Mouse (Mus musculus): ENCODE measurements around the gene Olfr764-ps1. TPM values are rescaled to one million over a fixed set of nuclear protein-coding genes. Genes with fewer than 3 reads are reported as not detected.

Gene Olfr764-ps1
- not detected in 2 replicates for polyA plus RNA-seq (2021; fragmentation: Nextera tagmentation)
- long read RNA-seq, experiment 1, result 0 reads
- long read RNA-seq, experiment 2, result 0 reads

DNA sequence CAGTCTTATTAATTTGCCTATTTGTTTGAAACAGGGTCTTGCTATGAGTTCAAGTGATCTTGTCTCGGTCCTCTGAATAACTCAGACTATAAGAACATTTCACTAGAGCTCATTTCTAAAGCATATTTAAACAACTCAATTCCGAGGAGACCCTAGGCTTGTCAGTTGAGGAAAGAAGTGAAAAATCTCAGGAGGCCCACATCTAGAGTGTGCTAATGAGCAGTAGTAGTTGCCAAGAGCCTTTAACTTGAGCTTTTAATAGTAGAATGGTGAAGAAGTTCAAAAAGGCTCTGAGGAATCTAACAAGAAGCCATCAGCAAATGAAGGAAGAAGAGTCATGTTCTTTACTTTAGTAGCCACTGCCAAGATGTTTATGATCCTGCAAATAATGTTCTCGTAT lies at the start of gene Olfr764-ps1:
Olfr764-ps1 (minus strand) TSS at position 101 of the 400 bp plus-strand sequence.

DNA sequence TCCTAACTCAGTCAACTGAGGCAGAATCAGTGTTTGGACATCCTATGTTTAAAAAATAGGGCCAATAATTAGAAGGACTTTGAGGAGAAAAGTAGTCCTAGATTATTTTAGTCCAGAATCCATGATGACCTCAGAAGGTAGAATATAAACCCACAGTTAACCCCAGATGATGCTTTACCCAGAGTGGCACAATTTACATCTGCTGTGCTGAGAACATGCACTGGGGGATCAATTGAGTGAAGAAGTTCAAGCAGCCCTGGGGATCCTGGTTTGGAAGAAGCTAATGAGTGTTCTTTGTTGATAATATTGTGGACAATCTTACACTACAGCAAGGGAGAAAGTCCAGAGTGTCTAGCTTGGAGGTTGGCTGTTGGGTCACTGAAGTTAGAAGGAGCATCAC lies 43.1 kb upstream of the Olfr764-ps1 start, which contains the start of gene Olfr767:
Olfr767 (minus strand) TSS at position 101 of the 400 bp plus-strand sequence.

DNA sequence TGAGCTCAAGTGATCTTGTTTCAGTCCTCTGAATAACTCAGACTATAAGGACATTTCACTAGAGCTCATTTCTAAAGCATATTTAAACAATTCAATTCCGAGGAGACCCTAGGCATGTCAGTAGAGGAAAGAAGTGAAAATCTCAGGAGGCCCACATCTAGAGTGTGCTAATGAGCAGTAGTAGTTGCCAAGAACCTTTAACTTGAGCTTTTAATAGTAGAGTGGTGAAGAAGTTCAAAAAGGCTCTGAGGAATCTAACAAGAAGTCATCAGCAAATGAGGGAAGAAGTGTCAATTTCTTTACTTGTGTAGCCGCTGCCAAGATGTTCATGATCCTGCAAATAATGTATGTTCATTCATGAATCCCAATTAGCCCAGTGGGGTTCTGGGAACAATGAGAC lies 29.2 kb upstream of the Olfr764-ps1 start, which contains the start of gene Olfr766-ps1:
Olfr766-ps1 (minus strand) TSS at position 101 of the 400 bp plus-strand sequence.

DNA sequence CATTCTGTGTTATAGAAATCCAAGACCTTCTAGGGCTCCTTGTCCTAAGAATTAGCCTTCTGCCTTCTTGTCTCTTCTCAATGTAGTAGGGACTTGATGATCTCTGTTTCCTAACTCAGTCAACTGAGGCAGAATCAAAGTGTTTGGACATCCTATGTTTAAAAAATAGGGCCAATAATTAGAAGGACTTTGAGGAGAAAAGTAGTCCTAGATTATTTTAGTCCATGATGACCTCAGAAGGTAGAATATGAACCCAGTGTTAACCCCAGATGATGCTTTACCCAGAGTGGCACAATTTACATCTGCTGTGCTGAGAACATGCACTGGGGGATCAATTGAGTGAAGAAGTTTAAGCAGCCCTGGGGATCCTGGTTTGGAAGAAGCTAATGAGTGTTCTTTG lies 10.2 kb upstream of the Olfr764-ps1 start, which contains the start of gene Olfr765:
Olfr765 (minus strand) TSS at position 101 of the 400 bp plus-strand sequence.

DNA sequence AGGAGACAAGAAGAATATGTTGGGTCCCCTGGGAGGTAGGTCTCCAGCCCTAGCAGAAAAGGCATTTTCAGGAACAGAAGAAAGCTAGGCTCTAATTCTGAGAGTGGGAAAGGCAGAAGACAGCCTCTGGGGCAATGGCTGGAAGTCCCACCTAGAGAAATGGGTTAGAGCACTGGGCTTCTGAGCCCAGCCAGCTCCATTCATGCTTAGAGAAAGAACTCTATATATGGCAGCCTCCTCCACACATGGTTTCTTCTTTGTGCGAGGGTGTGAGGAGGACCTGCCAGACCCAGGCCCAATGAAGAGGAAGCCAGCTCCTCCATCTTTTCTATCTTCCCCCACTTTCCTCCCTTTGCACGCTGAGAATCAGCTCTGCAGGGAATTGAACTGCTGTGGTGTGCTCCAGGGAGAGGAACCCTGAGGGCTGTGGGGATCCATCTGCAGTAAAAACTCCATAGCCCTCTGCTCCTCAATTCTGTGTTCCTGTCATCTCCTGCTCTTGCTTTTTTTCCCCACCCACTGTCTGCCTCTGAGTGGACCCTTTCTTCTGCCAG lies 29.3 kb downstream of the Olfr764-ps1 start, which contains the start of gene Olfr763:
Olfr763 (plus strand) TSS at position 504 of the 554 bp plus-strand sequence.

DNA sequence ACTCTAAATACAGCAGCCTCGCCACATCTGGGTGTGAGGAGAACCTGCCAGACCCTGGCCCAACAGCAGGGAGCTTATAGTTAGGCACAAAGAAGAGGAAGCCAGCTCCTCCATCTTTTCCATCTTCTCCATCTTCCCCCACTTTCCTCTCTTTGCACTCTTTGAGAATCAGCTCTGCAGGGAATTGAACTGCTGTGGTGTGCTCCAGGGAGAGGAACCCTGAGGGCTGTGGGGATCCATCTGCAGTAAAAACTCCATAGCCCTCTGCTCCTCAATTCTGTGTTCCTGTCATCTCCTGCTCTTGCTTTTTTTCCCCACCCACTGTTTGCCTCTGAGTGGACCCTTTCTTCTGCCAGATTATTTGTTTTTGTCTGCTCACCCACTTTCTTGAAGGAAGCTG lies 50.6 kb downstream of the Olfr764-ps1 start, which contains the start of gene Olfr9:
Olfr9 (plus strand) TSS at position 301 of the 400 bp plus-strand sequence.

Other genes starting within 250 kb of the Olfr764-ps1 start
- 0.11 and 0.31 TPM in 2 replicates for gene Mmp19, start 249.0 kb downstream of the Olfr764-ps1 start, polyA plus RNA-seq (2021; fragmentation: Nextera tagmentation)
- 14.7 and 15.1 TPM in 2 replicates for gene Dnajc14, start 235.8 kb downstream of the Olfr764-ps1 start, polyA plus RNA-seq (2021; fragmentation: Nextera tagmentation)
- 4.6 and 4.7 TPM in 2 replicates for gene Tmem198b, start 235.5 kb downstream of the Olfr764-ps1 start, polyA plus RNA-seq (2021; fragmentation: Nextera tagmentation)
- gene Sarnp, start 222.6 kb downstream of the Olfr764-ps1 start, polyA plus RNA-seq (2021; fragmentation: Nextera tagmentation), result 132 and 144 TPM in 2 replicates
- gene Ormdl2, start 218.3 kb downstream of the Olfr764-ps1 start, polyA plus RNA-seq (2021; fragmentation: Nextera tagmentation), result 22.3 and 35.3 TPM in 2 replicates
- 6.8 and 7.9 TPM in 2 replicates for gene Gdf11, start 148.2 kb downstream of the Olfr764-ps1 start, polyA plus RNA-seq (2021; fragmentation: Nextera tagmentation)
- gene Cd63, start 138.9 kb downstream of the Olfr764-ps1 start, polyA plus RNA-seq (2021; fragmentation: Nextera tagmentation), result 190 and 257 TPM in 2 replicates
- gene Rdh5, start 117.0 kb downstream of the Olfr764-ps1 start, polyA plus RNA-seq (2021; fragmentation: Nextera tagmentation), result 10.0 and 83.5 TPM in 2 replicates
- 356 and 436 TPM in 2 replicates for gene Bloc1s1, start 115.9 kb downstream of the Olfr764-ps1 start, polyA plus RNA-seq (2021; fragmentation: Nextera tagmentation)
- gene Itga7, start 106.1 kb downstream of the Olfr764-ps1 start, polyA plus RNA-seq (2021; fragmentation: Nextera tagmentation), result 3.7 and 4.6 TPM in 2 replicates
- not detected in 2 replicates for gene Mettl7b, start 78.9 kb downstream of the Olfr764-ps1 start, polyA plus RNA-seq (2021; fragmentation: Nextera tagmentation)
- gene Olfr9, start 50.5 kb downstream of the Olfr764-ps1 start, polyA plus RNA-seq (2021; fragmentation: Nextera tagmentation), result not detected in 2 replicates
- not detected in 2 replicates for gene Olfr763, start 29.1 kb downstream of the Olfr764-ps1 start, polyA plus RNA-seq (2021; fragmentation: Nextera tagmentation)
- not detected in 2 replicates for gene Olfr765, start 10.1 kb upstream of the Olfr764-ps1 start, polyA plus RNA-seq (2021; fragmentation: Nextera tagmentation)
- gene Olfr766-ps1, start 29.1 kb upstream of the Olfr764-ps1 start, polyA plus RNA-seq (2021; fragmentation: Nextera tagmentation), result not detected in 2 replicates
- not detected in 2 replicates for gene Olfr767, start 43.0 kb upstream of the Olfr764-ps1 start, polyA plus RNA-seq (2021; fragmentation: Nextera tagmentation)
- not detected in 2 replicates for gene Olfr768, start 59.5 kb upstream of the Olfr764-ps1 start, polyA plus RNA-seq (2021; fragmentation: Nextera tagmentation)
- not detected in 2 replicates for gene Olfr769, start 78.0 kb upstream of the Olfr764-ps1 start, polyA plus RNA-seq (2021; fragmentation: Nextera tagmentation)
- gene Olfr770, start 99.1 kb upstream of the Olfr764-ps1 start, polyA plus RNA-seq (2021; fragmentation: Nextera tagmentation), result not detected in 2 replicates
- gene Olfr771, start 124.9 kb upstream of the Olfr764-ps1 start, polyA plus RNA-seq (2021; fragmentation: Nextera tagmentation), result not detected in 2 replicates
- gene Olfr772, start 138.0 kb upstream of the Olfr764-ps1 start, polyA plus RNA-seq (2021; fragmentation: Nextera tagmentation), result not detected in 2 replicates
- not detected in 2 replicates for gene Olfr773, start 147.5 kb upstream of the Olfr764-ps1 start, polyA plus RNA-seq (2021; fragmentation: Nextera tagmentation)
- gene Olfr774, start 196.3 kb upstream of the Olfr764-ps1 start, polyA plus RNA-seq (2021; fragmentation: Nextera tagmentation), result not detected in 2 replicates
- not detected in 2 replicates for gene Olfr775, start 208.5 kb upstream of the Olfr764-ps1 start, polyA plus RNA-seq (2021; fragmentation: Nextera tagmentation)
- not detected in 2 replicates for gene Olfr776, start 219.2 kb upstream of the Olfr764-ps1 start, polyA plus RNA-seq (2021; fragmentation: Nextera tagmentation)
- gene Olfr777, start 231.6 kb upstream of the Olfr764-ps1 start, polyA plus RNA-seq (2021; fragmentation: Nextera tagmentation), result not detected in 2 replicates